Mouse (Mus musculus): ENCODE data around the gene Odf3l2.

DNA sequence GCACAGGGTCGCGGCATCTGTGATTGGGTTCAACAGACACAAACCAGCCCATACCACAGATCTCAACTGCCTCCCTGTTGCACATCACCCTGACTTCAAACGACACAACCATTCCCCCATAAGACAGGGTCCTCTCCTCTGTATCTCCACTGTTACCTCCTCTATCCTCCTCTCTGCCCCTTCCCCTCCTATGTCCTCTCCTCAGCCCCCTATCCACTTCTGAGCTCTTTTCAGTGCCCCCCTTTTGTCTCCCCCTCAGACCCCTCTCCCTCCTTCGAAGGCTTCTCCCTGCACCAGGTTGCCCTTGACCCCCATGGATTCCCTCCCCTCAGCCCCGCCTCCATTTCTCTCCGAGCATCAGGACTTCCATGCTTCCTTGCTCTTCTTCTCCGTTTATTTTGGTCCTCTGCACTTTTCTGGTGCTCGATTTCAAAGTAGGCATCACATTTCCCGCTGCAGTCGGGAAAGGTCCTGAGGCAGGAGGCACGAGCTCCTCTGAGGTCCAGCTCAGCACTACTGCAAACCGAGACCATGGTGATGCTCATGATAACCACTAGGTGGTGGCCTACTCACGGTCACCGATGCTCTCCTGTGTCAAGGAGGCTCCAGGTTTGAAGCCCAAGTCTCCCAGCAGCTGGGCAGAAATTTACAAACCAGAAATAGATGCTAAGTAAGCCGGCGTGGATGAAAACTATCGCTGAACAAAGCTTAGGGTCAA, 50.5 kb downstream of the Odf3l2 start:
- TF ChIP-seq CTCF (IDR thresholded peaks at IDR 0.05; ENCODE audit: extremely low read depth, insufficient read length, insufficient replicate concordance, low read depth, low read length) (peak; percentile 83; the same call in 1 of the 2 replicates), POLR2A (IDR thresholded peaks at IDR 0.05; ENCODE audit: low read depth, low read length) (no peak)
